Mouse (Mus musculus) thymus, postnatal 10 days (tissue): Measurements from ENCODE around the gene Gm8909.
"Not testable (repeated sequence)": the region's sequence is repeated elsewhere in the genome, so short reads cannot be mapped to it uniquely, and the experiment has no call there.

Source experiments
- DNase-seq, 2 experiments: peaks; one replicate each; pipeline ENCODE4 v3.0.0; 2021; ENCODE audit warnings: low spot score in 2 of 2

Gm8909 gene

DNA sequence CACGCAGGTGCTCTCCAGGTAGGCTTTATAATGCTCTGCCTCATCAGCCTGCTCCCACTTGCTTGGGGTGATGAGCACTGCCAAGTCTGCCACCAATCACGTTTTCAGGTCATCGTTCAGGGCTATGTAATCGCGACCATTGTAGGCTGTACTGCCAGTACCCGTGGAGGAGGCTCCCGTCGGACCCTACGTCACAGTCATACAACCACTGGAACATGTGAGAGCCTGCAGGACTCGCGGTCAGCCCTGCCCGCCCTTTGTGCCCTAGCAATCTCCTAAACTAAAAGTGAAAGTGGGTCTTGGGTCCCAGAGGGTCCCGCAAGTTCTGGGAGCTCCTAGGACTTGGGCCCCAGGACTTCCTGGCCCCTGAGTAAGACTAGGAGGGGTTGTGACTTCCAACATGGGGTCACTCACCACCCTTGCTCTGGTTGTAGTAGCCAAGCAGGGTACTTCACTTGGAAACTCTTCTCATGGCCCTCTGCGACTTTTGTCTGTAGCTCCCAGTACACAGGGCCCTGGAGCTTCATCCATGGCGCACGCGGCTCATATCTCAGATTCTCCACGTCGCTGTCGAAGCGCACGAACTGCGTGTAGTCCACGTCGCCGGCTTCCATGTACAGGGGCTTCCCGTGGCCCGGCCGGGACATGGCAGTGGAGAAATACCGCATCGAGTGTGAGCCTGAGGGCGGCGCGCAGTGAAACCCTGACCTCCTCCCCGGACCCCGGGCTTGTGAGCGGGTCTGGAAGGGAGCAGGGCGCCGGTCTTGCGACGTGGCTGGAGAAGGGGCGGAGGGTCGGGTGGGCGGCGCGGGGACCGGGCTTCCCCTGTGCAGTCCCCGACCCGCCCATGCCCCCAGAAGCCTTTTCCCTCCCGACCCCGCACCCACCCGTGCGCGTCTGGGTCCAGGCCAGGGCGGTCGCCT is 6.9 kb downstream of the Gm8909 start:
- no peak for DNase-seq

DNA sequence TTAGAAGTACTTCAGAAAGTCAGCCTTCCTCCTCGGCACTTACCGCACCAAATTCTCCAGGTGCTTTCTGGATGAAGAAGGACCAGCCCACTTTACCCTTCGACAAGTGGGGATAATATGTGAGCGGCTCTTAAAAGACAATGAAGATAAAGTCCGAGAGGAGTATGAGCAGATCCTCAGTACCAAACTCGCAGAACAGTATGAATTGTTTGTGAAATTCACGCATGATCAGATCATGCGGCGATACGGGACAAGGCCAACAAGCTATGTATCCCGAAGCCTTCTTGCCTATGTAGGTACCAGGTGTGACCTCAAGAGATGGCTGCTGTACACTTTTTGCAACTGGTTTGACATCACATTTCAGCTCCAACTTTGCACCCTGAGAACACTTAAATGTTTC is 10.1 kb downstream of the Gm8909 start:
- not testable (repeated sequence) for DNase-seq

DNA sequence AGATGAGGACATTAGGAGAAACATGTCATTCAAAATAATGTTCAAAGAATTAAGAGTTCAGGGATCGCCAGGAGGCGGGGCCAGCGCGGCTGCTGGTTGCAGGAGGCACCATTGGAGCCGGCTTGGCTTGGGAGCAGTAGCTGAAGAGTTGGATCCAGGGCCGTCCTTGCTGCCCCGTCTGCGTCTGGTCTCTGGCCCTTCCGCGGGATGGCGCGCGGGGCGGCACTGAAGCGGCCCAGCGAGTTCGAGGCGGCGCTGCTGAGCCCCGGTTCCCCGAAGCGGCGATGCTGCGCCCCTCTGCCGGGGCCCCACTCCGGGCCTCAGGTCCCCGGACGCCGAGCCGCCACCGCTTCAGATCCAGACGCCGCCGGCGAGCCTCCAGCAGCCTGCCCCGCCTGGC is 10.6 kb downstream of the Gm8909 start:
- peak in 1 of 2 experiments; percentile 39 for DNase-seq

DNA sequence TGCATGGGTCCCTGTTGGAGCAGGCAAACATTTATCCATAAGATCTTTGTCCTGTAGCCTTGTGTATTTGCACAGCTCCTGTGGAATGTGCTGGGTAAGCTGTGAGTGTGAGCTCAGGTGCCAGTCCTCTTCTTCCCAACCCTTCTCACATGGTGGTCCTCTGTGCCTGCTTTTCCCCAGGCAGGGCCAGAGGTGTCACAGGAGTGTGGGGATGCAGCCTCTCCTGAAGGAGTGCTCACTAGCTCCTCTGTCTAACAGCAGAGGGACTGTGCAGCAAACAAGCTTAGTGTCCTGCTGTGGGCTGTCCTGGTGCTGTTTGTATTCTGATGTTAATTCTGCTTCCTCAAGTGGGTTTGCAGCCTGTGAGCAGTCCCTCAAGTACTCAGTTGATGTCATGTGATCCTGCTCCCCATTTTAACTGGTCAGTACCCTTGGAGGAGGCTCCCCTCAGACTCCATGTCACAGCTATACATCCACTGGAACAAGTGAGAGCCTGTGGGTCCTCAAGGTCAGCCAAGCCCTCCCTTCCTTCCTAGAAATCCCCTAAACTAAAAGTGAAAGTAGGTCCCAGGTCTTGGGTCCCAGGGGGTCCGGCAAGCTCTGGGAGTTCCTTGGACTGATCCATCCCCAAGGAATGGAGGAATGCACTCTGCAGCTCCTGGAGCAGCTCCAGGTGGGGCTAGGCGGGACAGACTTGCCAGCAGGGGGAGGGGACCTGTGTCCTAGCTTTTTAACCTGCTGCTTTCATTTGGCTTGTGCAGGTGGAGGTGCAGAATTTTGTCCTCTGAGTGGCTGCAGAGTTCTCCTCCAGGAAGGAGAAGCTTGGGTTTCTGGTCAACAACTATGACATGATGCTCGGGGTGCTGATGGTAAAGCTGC is 13.8 kb downstream of the Gm8909 start:
- DNase-seq = no peak

DNA sequence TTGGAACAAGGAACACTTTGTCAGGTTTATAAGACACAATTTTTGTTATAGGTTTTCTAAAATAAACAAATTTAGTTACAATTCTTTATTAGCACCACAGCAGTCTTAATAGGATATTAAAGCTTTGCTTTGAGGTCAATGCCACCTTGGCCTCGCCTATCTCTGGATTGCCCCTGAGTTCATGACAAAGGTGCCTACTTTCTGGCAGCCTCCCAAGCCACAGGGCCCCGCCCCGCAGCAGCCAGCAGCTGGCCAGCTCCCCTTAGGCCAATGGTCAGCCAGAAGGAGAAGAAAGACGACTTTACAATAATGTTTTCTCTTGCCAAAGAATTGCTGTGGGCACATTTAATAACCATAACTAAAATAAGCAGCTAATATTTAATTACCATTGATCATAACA is 17.1 kb downstream of the Gm8909 start:
- not testable (repeated sequence) for DNase-seq

DNA sequence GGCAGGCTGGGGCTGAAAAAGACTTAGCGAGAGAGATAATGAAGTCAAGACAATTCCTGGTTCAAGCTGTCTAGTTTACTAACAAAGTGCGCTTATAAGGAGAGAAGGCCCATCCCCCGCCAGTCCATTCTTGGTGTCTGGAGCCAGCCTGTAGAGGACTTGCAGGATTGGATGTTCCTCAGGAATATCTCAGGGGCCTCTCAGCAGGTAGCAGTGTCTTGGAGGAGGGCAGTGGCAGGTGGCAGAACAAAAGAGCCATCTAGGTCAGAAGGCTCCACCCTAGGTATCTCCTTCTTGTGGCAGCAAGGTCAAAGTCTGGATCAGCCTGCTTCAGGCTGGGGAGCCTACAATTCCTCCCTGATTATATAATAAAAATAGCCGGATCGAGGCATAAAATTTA is 19.9 kb downstream of the Gm8909 start:
- DNase-seq = not testable (repeated sequence)

DNA sequence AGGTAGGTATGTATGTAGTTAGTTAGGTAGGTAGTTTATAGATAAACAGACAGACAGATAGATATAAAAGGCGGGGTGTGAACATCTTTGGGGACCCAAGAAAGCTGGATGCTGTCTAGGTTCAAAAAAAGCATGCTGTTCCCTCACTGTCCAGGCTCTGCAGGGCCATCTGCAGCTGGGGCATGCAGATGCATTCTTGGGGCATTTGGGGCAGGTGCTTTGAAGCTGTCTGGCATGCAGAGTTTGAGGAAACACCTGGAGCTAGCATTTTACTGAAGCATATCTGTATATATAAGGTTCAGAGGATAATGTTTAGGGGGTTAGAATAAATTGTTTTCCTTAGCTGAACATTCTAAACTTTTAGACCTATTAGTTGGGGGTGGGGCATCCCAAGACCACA is 21.4 kb downstream of the Gm8909 start:
- not testable (repeated sequence) for DNase-seq

DNA sequence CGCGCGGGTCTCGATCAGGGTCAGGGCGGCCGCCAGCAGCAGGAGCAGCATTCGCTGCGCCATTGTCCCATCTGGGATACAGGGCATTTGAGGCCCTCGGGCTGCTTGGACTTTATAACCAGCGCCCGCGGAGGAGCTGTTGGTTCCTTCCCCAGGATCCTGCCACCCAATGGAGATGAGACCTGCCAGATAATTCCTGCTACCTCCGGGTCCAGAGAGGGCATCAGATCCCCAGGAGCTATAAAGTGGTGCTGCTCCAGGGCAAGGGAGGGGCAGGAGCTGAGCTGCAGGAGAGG is 22.5 kb downstream of the Gm8909 start:
- DNase-seq = not testable (repeated sequence)

DNA sequence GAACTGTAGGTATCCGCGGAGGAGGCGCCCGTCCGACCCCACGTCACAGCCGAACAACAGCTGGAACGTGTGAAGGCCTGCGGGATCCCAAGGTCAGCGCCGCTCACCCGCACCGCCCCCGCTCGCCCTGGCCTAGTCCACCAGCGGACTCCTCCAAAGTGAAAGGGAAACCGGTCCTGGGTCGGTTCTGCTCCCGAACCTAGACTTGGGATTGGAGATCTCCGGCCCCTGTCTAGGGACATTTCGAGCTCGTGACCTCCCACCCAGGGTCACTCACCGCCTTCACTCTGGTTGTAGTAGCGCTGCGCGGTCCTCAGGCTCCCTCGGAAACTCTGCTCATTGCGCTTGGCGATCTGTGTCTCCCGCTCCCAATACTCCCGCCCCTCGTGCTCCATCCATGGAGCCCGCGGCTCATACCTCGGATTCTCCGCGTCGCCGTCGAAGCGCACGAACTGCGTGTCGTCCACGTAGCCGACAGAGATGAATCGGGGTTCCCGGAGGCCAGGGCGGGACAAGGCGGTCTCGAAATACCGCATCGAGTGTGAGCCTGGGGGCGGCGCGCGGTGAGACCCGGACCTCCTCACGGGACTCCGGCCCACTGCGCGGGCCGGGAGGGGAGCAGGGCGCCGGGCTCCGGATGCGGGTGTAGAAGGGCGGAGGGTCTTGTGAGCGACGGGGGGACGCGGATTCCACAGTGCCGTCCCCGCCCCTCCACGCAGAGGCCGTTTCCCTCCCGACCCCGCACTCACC is 23.1 kb downstream of the Gm8909 start:
- DNase-seq = peak; percentile 57 to 68

DNA sequence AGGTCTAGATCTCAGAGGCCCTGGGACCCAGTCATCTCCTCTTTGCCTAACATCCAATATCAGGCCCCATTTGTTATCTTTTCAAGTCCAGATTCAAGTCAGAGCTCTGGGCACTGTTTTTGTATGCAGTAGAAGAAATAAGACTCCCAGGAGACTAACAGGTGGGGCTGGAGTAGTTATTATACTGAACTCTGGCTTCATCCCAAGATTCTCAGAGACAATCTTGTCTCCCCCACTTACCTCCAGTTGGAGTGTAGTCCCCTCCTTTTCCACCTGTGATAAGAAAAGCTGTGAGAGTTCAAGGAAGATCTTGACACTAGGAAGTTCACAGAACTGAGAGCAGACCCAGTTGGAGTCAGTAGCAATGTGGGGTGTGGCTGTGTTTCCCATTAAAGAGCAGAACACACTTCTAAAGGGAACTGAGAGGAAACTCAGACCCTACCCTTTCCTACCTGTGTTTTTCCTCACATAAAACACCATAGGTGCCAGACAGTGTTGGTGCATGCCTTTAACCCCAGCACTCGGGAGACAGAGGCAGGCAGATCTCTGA is 32.0 kb downstream of the Gm8909 start:
- not testable (repeated sequence) for DNase-seq

DNA sequence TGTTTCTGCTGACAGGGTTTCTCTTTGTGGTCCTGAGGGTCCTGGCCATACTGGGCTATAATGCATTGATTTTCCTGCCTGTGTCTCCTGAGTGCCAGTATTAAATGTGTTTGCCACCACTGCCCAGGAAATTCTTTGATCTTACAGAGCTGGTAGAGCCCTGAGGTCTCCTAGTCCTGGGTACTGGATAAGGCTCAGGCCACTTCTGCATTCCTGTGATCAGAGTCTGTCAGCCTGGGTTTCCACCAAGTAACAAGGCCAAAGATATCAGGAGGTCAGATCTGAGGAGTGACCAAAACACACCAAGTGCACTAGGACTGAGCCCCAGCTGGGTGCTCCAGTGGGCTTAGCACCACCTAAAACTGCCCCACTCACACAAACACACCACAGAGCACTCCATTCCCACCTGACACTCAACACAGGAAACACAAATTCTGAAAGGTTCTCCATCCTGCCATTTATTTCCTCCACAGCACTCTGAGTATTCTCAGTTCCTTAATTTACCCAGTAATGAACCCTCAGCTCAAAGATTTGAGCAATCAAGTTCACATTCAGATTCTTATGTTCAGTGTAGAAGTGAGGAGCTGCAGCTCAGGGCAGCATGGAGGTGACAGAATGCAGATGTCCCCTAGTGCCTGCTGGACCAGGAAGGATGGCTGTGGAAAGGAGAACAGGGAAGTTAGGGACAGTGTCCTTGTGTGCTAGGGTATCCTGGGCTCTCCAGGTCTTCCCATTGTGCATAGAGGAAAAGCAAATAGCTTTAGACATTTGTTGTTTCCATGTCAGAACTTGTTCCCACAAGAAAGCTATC is 32.7 kb downstream of the Gm8909 start:
- not testable (repeated sequence) for DNase-seq

DNA sequence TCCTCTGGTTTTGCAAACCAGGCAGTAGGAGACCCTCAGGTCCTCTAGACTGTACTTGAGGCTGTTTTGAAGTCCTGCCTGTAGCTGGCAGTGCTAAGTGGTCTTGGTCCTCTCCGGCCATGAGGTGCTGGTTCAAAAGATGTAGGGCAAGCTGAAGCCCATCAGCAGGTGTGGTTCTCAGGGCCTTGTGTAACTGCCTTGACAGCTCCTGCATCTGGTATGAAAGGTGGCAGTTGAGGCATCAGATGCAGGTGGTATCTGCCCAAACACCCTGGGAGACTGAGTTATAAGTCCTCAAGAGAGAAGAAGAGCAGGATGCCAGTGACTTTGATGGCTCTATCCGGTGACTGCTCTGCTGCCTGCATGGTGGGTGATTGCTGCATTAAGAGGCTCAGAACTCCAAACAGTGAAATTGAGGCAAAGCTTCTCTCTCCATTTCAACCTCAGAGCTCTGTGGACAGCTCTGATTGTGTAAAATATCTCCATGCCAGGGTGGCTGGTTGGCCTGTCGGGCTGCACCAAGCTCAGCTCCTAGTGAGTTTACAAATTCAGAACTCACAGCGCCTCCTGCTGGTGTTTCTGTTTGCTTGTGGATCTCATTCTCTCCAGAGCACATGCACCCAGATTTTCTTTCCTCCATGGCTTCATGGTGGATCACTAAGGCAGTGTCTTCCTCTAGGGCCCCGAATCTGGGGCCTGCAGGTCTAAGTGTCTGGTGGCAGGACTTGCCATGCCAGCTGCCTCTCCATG is 36.6 kb downstream of the Gm8909 start:
- peak; percentile 59 to 71 for DNase-seq

DNA sequence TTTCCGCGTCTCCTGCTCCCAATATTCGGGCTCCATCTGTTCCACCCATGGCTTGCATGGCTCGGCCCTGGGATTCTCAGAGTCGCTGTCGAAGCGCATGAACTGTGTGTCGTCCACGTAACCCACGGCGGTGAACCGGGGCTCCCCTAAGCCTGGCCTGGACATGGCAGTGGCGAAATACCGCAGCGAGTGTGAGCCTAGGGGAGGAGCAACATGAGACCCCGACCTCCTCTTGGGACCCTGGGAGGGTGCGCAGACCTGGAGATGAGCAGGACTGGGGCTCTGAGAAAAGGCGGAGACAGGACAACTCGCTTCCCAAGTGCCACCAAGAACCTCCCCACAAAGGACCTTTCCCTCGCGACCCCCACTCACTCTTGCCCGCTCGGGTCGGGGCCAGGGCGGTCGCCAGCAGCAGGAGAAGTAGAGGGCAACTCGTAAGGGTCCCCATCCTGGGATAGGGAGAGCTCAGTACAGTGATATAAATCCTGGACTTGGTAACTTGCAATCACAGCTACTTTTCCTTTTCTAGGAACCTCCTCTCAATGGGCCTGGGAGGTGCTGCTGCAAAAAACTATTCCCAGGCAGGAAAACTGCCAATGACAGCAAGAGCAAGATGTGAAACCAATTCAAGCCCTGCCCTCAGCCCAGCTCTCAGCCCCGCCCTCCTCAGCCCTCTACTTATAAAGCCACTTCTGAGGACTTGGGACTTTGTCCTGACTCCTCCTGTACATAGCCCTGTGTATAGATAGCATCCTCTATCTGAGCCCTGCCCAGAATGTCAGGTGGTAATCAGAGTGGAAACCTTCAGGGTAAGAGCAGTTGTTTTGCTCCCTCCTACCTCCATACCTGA is 39.1 kb downstream of the Gm8909 start, which contains the start of gene Gm7030:
Gene Gm7030, minus strand, starts transcription at position 458 of the 850 bp plus-strand sequence.
- DNase-seq = not testable (repeated sequence)

DNA sequence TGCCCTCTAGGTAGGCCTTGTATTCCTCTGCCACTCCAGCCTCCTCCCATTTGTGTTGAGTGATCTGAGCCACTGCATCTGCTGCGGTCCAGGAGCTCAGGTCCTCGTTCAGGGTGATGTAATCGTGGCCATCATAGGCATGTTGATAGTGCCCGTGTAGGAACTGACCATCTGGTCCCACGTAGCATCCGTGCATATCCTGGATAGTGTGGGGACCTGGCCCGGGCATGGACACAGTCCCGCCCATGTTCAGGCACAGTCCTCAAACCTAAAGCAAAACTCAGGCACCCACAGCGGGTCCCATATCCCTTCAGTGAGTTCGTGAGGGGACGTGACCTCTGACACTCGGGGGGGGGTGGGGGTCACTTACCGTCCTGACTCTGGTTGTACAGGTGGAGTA is 39.8 kb downstream of the Gm8909 start:
- not testable (repeated sequence) for DNase-seq

DNA sequence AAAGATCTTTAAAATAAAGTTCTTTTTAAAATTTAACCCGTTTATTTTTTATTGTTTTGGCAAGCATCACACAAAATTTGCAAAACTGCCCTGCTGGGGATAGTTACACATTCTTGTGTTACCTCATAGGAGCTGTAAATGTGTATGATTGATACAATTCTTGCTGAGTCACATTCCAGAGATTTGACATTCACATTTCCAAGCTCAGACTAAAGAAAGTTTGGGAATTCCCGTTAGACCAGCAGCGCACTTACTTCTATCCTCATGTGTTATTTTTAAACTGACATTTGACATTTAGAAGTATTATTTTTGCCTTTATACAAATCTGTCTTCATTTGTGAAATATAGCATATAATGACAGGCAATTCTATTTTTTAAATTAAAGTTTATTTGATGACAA is 44.2 kb downstream of the Gm8909 start:
- DNase-seq = not testable (repeated sequence)

DNA sequence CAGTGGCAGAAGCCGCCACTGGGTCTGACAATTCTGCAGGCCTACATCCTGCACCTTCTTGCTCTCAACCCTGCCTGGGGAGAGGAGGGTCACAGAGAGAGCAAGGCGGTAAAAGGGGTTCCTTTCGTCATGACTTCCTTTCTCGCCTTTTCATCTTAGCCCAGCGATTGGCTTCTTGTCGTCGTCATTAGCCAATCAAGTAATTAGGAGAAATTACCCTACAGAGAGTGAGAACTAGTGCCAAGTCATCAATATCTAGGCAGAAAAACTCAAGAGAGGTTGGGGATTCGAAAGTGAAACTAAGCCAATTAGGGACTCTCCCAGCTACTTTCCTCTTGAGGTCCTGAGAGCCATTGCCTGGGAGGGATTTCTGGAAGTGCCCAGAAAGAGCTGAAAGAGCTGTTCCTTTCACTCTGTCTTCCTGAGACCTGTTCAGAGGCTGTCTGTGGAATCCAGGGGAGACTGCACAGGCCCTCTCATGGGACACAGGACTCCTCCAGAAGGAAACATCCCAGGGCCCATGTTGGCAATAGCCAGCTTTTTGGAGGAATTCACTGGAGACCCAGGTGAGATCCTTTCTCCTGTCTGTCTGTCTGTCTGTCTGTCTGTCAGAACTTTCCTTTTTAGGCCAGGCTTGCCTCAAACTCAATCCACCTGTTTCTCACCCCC is 46.9 kb downstream of the Gm8909 start, which contains the start of gene Gm19684:
Gene Gm19684, plus strand, starts transcription at position 327 of the 669 bp plus-strand sequence.
- DNase-seq = peak; percentile 81

DNA sequence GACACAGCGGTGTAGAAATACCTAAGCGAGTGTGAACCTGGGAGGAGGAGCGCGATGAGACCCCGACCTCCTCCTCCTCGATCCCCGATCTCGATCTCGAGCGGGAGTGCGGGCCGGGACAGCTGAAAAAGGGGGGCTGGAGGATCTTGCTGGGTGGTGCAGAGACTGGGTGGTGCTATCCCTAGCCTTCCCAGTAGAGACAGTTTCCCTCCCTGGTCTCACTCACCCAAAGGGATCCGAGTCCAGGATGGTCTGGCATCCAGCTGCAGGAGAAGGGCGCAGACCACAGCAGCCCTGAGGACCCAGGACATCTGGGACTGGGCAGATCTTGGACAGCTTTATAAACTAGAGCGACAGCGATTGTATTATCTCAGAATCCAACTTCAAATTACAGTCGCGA is 47.5 kb downstream of the Gm8909 start:
- DNase-seq = not testable (repeated sequence)

DNA sequence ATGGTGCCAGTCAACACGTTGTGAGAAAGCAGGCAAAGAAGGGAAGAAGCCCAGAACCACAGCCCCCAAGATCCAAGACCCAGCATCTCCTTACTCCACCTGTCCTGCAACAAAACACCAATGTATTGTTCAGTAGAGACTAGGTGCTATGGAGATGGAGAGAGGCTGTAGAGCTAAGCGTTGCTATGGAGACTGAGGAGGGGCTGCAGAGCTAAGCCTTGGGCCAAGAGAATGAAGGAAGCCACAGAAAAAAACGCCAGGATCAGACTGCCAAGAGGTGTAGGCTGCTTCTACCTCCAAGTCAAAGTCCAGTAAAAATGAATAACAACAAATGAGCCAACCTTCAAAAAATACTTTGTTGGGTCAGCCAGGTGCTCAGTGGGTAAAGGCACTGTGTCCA is 51.8 kb downstream of the Gm8909 start:
- DNase-seq = not testable (repeated sequence)
